Mouse (Mus musculus) embryonic fibroblast, embryonic 13.5 days (primary cell): ENCODE results near the gene Myo1d. TPM values are rescaled to one million over a fixed set of nuclear protein-coding genes. Genes with fewer than 3 reads are reported as not detected.

Source experiments
- H3K27ac ChIP-seq: 2 replicates; pipeline ENCODE4 v1.5.1; 2012; ENCODE audit warnings: low read length, control low read depth, inconsistent platforms; ENCODE audit not compliant: insufficient read depth
- H3K4me1 ChIP-seq: 2 replicates; pipeline ENCODE4 v1.6.1; 2011; ENCODE audit warnings: low read length; ENCODE audit not compliant: control insufficient read depth, insufficient read depth
- H3K4me3 ChIP-seq: 2 replicates; pipeline ENCODE4 v1.5.1; 2011; ENCODE audit warnings: mild to moderate bottlenecking, control low read depth, low read length; ENCODE audit not compliant: insufficient read depth
- CTCF ChIP-seq: IDR thresholded peaks from 2 replicates; pipeline ENCODE4 v1.5.1; 2011; ENCODE audit warnings: mild to moderate bottlenecking, control low read depth, low read length, moderate library complexity, borderline replicate concordance; ENCODE audit not compliant: insufficient read depth
- POLR2A ChIP-seq: IDR thresholded peaks from 2 replicates; pipeline ENCODE4 v1.6.1; 2011; ENCODE audit warnings: low read depth, mild to moderate bottlenecking, control low read depth, low read length, moderate library complexity
- polyA plus RNA-seq: library from polyadenylated mRNA; stranded (reverse); fragments of >200 nt; gene quantifications from 2 replicates; pipeline ENCODE4 v1.2.4, GENCODE M21; 2011; ENCODE audit warnings: low read depth; ENCODE audit not compliant: missing spikeins, insufficient read length

The Myo1d gene
- polyA plus RNA-seq, 1 experiment, result 29.5 TPM

DNA sequence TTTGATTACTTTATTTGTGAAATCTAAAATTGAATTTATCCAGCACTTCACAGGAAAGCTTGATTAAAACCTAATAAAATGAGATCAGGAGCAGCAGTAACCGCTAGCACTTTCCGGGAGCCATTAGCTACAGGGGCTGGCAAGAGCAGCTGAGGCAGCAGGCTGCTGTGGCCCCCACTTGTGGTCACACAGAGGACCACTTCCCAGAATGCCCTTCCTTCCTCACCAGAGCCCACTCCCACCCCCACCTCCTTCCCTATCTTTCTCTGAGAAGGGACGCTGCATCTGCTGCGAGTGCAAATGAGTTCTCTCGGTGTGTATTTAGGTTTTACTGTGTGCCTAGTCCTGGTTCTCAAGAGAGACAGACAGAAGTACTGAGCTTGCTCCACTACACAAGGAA is 219.1 kb downstream of the Myo1d start:
- TF ChIP-seq POLR2A, result no peak
- TF ChIP-seq CTCF, result no peak

DNA sequence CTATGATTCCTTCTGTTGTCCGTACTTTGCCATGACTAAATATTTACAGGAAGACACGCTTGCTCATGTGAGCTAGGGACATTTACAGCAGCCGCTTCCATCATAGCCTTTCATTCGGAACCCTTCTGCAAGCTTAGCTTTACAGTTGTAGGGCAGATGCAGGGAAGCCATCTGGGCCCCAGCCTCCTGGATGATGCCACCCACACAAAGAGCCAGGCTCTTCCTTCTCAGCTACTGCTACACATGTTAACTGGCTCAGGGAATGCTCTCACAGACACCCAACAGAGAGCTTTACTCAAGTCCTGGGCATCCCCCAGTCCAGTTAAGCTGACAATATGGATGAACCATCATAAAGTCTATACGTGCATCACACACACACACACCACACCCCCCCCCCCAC is 224.4 kb downstream of the Myo1d start:
- Histone ChIP-seq H3K4me1 (no peaks in the 10 kb centered on the region), H3K4me3 (no peak overlapping the region), H3K27ac (no peak overlapping the region)
- TF ChIP-seq POLR2A, result no peak
- no peak for TF ChIP-seq CTCF

More for the DNA sequence above, 219.1 kb downstream of the Myo1d start:
- no peak overlapping the region for H3K27ac ChIP-seq
- H3K4me3 ChIP-seq, result no peak overlapping the region
- peaks cover 8% of the 10 kb centered on the region for H3K4me1 ChIP-seq

DNA sequence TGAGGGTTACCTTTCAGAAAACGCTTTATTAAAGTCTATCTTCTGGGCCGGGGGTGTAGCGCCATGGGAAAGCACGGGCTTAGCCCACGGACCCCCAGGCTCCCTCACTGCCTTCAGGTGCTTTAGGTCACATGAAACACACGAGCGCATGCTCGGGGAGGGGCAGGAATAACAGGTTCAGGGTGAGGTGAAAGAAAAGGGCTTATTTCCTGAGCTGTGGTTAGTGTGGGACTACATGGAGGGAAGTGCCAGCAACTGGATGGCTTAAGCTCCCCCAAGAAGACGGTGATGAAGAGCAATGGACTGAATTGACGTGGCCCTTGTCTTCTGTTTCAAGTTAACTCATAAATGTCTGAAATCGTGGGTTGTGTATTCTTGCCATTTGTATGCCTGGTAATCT is 226.8 kb downstream of the Myo1d start:
- Histone ChIP-seq H3K27ac (no peak overlapping the region), H3K4me3 (no peak overlapping the region), H3K4me1 (no peaks in the 10 kb centered on the region)
- TF ChIP-seq CTCF, result no peak
- no peak for TF ChIP-seq POLR2A

DNA sequence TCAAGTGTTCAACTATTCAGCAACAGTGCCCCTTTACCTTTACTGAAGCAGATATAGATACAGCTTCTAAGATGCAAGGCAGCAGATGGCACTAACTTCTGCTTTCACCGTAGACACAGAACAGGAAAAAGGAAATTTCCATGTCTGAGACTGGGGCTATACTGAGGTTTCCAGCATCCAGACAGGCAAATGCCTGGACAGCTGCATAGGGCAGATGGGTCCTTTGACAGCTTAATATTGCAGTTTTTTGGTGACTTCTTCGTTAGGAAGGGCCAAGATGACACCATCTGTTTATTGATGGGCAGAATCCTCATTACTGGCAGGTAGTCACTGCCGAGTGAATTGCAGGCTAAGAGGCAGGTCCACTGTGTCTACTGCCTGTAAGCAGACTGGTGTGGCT is 228.2 kb downstream of the Myo1d start:
- Histone ChIP-seq H3K4me1 (no peaks in the 10 kb centered on the region), H3K27ac (no peak overlapping the region), H3K4me3 (no peak overlapping the region)
- no peak for TF ChIP-seq POLR2A
- no peak for TF ChIP-seq CTCF

DNA sequence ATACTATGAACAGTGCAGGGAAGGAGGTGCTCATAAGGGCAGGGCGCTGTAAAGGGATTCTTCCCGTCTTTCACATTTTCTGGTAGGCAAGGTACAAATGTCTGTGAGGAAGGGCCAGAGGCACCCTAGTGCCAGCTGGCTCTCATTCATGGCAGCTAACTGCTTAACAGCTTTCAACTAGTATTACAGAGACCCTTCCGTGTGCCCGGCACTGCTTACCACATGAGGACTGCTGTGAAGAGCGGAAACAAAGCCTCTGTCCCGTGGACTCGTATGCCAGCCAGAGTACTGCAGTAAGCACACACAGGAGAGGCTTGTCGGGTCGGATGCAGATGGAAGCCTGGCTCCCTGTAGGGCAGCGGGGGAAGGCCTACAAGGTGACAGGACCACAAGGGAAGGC is 229.6 kb downstream of the Myo1d start:
- Histone ChIP-seq H3K4me3 (no peak overlapping the region), H3K27ac (no peak overlapping the region), H3K4me1 (no peaks in the 10 kb centered on the region)
- no peak for TF ChIP-seq POLR2A
- TF ChIP-seq CTCF, result no peak

DNA sequence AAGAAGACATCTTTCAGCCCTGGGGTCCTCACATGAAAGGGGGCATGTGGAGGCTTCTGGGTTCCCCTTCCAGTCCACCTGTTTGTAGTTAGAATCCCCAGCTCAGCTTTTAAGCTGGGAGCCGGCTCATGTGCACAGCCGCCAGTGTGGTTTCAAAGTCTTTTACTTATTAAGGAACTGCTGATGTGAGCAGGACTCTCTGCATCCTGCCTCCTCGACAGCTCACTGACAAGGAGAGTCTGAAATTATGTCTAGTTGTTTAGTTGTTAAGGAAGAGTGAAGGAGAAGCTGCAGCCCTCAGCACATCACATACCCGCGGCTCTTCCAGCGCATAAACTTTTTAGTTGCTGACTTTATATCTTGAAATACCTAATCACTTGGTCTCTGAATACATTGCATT is 230.0 kb downstream of the Myo1d start:
- TF ChIP-seq CTCF, result no peak
- Histone ChIP-seq H3K4me3 (no peak overlapping the region), H3K4me1 (no peaks in the 10 kb centered on the region), H3K27ac (no peak overlapping the region)

DNA sequence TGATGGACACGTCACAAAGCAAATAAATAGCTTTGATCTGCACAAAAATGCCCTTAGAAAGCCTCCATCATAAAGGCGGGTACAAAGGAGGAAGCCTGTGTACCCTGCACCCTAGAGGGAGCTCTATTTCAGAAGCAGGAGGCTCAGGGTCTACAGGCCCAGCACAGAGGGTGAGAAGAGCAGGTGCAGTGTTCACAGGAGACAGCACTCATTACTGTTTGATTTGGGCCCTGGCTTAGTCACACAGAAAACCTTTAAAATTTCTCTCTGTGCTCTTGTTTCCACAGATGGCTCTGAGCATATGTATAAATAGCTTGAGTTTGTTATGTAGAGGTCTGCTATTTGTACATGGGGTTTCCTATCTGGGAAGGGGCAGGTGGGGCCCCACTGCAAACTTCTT is 233.6 kb downstream of the Myo1d start:
- no peak for TF ChIP-seq CTCF
- H3K27ac ChIP-seq, result no peak overlapping the region
- H3K4me3 ChIP-seq, result no peak overlapping the region
- no peaks in the 10 kb centered on the region for H3K4me1 ChIP-seq

DNA sequence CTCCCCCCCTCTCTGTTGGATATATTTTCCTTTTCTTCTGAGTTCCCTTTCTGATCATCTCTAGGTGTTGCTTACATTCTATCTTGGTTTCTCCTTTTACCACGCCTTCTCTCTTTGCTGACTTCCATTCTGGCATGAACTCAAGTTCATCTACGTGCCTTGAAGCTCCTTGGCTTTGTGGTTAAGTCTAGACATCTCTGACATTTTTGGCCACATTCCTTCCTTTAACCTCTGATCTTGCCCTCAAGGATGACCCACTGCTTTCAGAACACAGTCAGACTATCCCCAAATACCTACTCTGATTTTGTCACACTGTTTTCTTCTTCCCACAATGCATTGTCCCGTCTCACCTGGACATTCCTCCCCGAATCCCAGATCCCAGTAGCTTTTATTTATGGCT is 240.8 kb downstream of the Myo1d start:
- TF ChIP-seq CTCF (no peak), POLR2A (no peak)
- Histone ChIP-seq H3K4me3 (no peak overlapping the region), H3K27ac (no peak overlapping the region), H3K4me1 (peaks cover 3% of the 10 kb centered on the region)

DNA sequence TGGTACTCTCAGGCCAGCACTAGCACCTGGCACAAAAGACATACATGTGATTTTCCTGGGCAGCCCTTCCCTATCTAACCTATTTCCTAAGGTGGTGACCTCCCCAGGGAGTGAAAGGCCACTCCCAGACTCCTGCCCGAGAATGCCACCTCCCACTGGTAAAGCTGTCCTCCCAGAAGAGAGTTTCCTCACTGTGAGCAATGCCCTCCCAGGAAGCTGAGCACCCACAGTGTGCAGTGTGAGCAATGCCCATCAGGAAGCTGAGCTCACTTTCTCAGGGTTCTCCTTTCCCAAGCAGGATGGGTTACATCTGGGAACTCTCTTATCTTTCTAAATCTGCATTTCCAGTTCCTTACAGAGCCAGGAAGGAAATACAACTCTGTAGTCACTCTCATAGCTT is 246.9 kb downstream of the Myo1d start:
- Histone ChIP-seq H3K27ac (no peak overlapping the region), H3K4me3 (no peak overlapping the region), H3K4me1 (no peaks in the 10 kb centered on the region)
- TF ChIP-seq CTCF (no peak), POLR2A (no peak)

DNA sequence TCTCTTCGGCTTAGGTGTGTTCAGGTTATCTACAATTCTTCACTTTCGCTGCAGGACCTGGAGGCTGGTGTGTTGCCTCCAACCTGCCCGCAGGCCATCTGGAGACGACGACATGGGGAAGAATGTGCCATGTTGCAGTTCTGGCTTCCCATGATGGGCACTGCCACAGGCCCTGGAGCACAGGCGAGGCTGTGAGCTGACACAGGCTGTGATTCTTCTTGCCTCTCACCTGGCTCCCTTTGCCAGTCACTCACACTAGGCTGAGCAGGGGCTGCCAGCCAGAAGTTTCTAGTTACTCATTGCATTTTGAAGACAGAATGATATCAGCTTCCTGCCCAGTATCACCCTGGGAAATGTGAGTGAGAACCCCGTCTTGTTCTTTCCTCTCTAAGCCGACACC is 250.7 kb downstream of the Myo1d start:
- H3K4me1 ChIP-seq, result no peaks in the 10 kb centered on the region
- TF ChIP-seq POLR2A (no peak), CTCF (no peak)
- H3K4me3 ChIP-seq, result no peak overlapping the region

DNA sequence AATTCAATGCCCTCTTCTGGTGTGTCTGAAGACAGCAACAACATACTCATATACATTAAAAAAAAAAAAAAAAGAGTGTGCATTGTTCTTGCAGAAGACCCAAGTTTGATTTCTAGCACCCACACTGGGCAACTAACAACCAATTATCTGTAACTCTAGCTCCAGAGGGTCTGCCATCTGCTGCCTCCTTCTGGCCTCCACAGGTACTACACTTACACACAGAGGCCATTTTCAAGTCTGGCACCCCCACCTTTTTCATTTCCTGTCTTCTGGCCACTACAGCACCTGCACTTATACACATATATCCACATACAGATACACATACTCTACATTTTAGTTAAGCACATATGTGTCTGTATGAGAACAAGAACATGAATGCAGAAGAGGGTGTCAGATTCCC is 252.1 kb downstream of the Myo1d start:
- TF ChIP-seq CTCF (no peak), POLR2A (no peak)
- no peak overlapping the region for H3K27ac ChIP-seq
- no peak overlapping the region for H3K4me3 ChIP-seq
- no peaks in the 10 kb centered on the region for H3K4me1 ChIP-seq

More for the DNA sequence above, 250.7 kb downstream of the Myo1d start:
- no peak overlapping the region for H3K27ac ChIP-seq
